Mouse (Mus musculus) MEL (cell line): ENCODE measurements at regions not wholly inside any gene's neighbourhood (a gene's known extent, or its start where the extent isn't known, plus 50 kb on each side); places are given as distances from the start of the nearest gene placed in this dataset.

Experiments used
- CHD2 ChIP-seq: IDR thresholded peaks from 2 replicates; pipeline ENCODE4 v1.6.1; 2011; ENCODE audit warnings: low read length, improper control_type of control experiment
- CTCF ChIP-seq, 3 experiments: IDR thresholded peaks in 2 of 3; conservative IDR thresholded peaks in 1 of 3; 2 replicates each; pipeline ENCODE4 v1.5.1; 2011 to 2012; ENCODE audit warnings: low read length in 3 of 3, low read depth in 2 of 3, mild to moderate bottlenecking in 2 of 3, improper control_type of control experiment in 1 of 3, inconsistent platforms in 1 of 3, mixed read lengths in 1 of 3, moderate library complexity in 1 of 3; ENCODE audit not compliant: control insufficient read depth in 1 of 3, insufficient read depth in 1 of 3, poor library complexity in 1 of 3, severe bottlenecking in 1 of 3
- EP300 ChIP-seq, 2 experiments: IDR thresholded peaks; 2 replicates each; pipeline ENCODE4 v1.6.1; 2011; ENCODE audit warnings: improper control_type of control experiment in 2 of 2, low read length in 2 of 2, low read depth in 1 of 2, mild to moderate bottlenecking in 1 of 2
- MYB ChIP-seq: IDR thresholded peaks from 2 replicates; pipeline ENCODE4 v1.6.1; 2011; ENCODE audit warnings: mild to moderate bottlenecking, low read depth, low read length, improper control_type of control experiment
- MYC ChIP-seq: IDR thresholded peaks from 2 replicates; pipeline ENCODE4 v1.6.1; 2011; ENCODE audit warnings: low read depth, mild to moderate bottlenecking, low read length, improper control_type of control experiment, moderate library complexity
- NRF1 ChIP-seq: IDR thresholded peaks from 2 replicates; pipeline ENCODE4 v1.6.1; 2014; ENCODE audit warnings: low read depth, mild to moderate bottlenecking, inconsistent platforms, low read length, improper control_type of control experiment, moderate library complexity; ENCODE audit not compliant: poor library complexity, insufficient read depth, severe bottlenecking
- POLR2AphosphoS5 ChIP-seq: IDR thresholded peaks from 2 replicates; pipeline ENCODE4 v1.6.1; 2012; ENCODE audit warnings: low read depth, borderline replicate concordance, mild to moderate bottlenecking, inconsistent platforms, low read length, moderate library complexity, mixed read lengths
- RCOR1 ChIP-seq: IDR thresholded peaks from 2 replicates; pipeline ENCODE4 v1.6.1; 2012; ENCODE audit warnings: low read depth, mild to moderate bottlenecking, inconsistent platforms, low read length, improper control_type of control experiment
- USF2 ChIP-seq, 2 experiments: IDR thresholded peaks; 2 replicates each; pipeline ENCODE4 v1.6.1; 2011 to 2012; ENCODE audit warnings: improper control_type of control experiment in 2 of 2, low read length in 2 of 2, borderline replicate concordance in 1 of 2, inconsistent platforms in 1 of 2, low read depth in 1 of 2, mild to moderate bottlenecking in 1 of 2; ENCODE audit not compliant: insufficient read depth in 1 of 2

- TF ChIP-seq CHD2: no peak
- no peak for TF ChIP-seq NRF1
- TF ChIP-seq MYC: no peak
- no peak for TF ChIP-seq USF2 (IDR thresholded peaks at IDR 0.05; ENCODE audit: borderline replicate concordance in 1 of 2, insufficient read depth in 1 of 2, low read depth in 1 of 2, low read length in 2 of 2)
- no peak for TF ChIP-seq EP300 (IDR thresholded peaks at IDR 0.05; ENCODE audit: low read depth in 1 of 2, low read length in 2 of 2)
- TF ChIP-seq CTCF (IDR thresholded peaks at IDR 0.05 in 2 of 3, conservative IDR thresholded peaks at IDR 0.05 in 1 of 3; ENCODE audit: control insufficient read depth in 1 of 3, insufficient read depth in 1 of 3, low read depth in 2 of 3, low read length in 3 of 3, poor library complexity in 1 of 3, severe bottlenecking in 1 of 3): no peak
- TF ChIP-seq RCOR1: no peak
- TF ChIP-seq MYB: no peak
- TF ChIP-seq POLR2AphosphoS5: no peak
Observed at GRCm38 (mm10) chr10:106224251-106224650, 245.9 kb upstream of the Ppfia2 start.
